Mouse (Mus musculus) heart, postnatal 25 days (tissue): Measurements from ENCODE around the gene Sp140. TPM values are rescaled to one million over a fixed set of nuclear protein-coding genes. Genes with fewer than 3 reads are reported as not detected.
A peak's percentile ranks its signal among the peaks of the same experiment; 100 is the strongest.
"Not testable (repeated sequence)": the region's sequence is repeated elsewhere in the genome, so short reads cannot be mapped to it uniquely, and the experiment has no call there.

Experiments
- DNase-seq: peaks from one replicate; pipeline ENCODE4 v3.0.0; 2022; ENCODE audit warnings: low spot score
- intact Hi-C: fragments of 180-260 bp; cut with DNase I; formaldehyde crosslinking; loops from one replicate; pipeline ENCODE4 v1.15.1; 2025
- total RNA-seq, 2 experiments: library from RNA; stranded (reverse); gene quantifications; 2 replicates each; pipeline ENCODE4 v1.2.3; 2021

The Sp140 gene
- total RNA-seq, result 1 to 10 TPM; 1.7 to 2.9 TPM

DNA sequence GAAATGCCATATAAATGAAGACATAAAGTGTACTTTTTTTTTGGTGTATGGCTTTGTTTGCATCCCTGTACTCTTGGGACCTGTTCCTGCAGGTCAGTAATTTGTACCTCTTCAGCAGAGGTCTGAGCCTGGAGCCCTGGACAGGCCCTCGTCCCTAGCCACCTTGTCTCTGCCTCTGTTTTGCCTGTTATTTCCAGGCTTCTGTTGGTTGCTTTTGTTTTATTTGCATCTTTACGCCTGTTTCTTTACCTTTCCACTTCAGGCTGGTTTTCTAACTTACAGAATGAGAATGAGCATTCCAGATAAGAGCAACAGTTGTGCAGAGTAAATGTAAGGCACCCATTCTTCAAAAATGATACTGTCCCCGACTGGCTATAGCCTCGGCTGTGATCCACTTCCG is at the start of gene Sp140:
Sp140 (plus strand) TSS at position 301 of the 400 bp plus-strand sequence.
- DNase-seq, intact Hi-C loops: not testable (repeated sequence)

DNA sequence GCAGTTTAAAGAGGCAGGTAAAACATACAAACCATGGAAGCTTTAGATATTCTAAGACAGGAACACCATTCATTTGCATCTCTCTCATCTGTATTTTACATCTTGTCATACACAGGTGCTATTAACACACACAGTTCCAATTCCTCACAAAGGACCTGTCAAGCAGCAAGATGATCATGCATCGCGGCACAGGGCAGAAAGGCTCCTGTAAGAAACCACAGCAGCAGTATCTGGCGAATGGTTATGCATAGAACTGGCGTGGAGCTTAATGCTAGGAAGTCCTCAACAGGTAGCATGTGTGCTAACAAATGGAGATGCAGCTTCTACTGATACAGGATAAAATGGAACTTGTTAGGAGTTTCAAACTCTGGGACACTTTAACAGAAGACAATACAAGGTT is 44.9 kb upstream of the Sp140 start:
- intact Hi-C loops, result not testable (repeated sequence)
- peak; percentile 7 for DNase-seq

DNA sequence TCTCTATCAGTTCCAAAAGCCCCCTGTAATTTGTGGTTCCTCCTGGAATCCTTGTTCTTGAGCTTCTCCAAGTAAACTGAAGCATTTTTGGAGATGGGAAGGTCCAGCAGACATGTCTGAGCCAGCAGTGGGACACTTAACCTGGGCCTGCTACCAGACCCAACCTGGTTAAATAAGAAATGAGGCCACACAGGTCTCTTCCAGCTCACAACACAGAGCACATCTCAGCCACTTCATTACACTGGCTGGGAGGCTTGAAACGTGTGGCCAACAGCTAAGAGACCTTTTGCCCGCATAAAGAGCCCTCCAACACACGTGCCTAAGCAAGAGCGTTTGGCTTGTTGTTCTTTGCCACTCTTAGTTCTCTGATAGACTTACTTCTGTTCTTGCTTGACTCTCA is 26.6 kb upstream of the Sp140 start:
- intact Hi-C loops, DNase-seq: not testable (repeated sequence)

DNA sequence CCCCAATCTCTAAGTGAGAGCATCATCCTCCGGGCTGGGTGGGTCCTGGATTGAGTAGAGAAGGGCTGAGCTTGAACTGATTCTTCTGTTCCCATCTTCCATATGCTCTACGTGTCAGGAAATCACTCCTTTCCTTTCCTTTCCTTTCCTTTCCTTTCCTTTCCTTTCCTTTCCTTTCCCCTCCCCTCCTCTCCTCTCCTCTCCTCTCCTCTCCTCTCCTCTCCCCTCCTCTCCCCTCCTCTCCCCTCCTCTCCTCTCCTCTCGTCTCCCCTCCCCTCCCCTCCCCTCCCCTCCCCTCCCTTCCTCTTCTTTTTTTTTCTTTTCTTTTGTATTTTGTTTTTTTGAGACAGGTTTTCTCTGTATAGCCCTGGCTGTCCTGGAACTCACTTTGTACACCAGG is 24.8 kb upstream of the Sp140 start, which contains the start of gene G530012D18Rik:
G530012D18Rik (plus strand) TSS at position 301 of the 400 bp plus-strand sequence.
- DNase-seq, intact Hi-C loops: not testable (repeated sequence)

DNA sequence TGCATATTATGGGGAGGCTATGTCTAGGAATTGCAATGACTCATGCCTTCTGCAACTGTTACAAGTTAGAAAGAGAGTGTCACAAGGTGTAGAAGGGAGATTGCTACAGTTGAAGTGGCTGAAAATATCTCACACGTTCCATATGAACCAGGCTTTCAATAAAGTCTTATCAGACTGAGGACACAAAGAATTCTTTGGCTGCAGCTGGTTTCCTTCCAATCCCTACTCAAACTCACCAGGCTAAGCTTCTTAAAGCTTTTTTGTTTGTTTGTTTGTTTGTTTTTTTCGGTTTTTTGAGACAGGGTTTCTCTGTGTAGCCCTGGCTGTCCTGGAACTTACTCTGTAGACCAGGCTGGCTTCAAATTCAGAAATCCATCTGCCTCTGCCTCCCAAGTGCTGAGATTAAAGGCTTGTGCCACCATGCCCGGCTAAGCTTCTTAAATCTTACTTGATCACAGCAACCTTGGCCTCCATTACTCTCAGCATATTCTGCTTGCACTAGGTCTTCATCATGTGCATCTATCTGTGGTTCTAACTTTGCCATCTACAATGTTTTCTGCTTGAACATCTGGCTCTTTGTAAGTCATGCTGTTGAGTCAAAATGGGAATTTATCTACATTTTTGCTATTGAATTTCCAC is 21.7 kb upstream of the Sp140 start:
- intact Hi-C loops, DNase-seq: not testable (repeated sequence)

DNA sequence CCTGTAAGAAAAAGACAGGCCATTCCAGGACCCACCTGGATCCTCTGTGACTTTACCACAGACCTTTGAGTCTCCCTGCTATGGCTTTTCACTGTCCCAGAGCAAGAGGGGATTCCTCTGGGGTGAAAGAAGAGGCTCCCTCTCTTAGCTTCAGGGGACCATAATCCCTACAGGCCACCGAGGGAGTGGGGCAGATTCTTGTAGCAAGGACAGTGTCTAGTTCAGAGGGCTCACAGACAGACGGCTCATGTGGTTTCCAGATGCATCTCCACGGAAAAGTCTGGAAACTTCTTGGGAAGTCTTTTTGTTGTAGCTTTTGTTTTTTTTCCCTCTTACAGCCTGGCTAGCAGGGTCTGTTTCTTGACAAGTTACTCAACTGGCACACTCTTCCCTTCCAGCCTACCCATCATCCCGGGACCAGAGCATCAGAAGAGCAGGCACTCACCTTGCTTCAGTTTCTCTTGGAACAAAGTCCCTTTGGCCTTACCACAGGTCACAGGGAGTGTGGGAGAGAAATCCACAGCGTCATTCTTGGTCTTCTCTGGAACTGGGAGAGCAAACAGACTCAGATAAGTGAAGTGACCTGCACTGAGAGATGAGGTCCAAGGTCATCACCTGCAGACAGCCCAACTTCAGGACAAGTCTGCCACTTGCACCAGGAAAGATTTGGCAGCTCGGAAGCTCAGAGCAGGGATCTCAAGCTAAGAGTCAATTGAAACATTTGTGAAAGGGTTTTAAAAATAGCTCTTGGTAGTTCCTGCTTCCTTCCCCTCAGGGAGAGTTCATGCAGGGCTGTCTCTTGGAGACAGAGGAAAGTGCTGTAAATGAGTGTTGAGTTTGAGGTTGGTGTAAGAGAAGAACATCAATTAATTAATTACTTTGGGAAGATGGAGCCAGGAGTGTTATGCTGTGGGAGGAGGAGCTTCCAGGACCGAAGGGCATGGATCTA is 20.7 kb upstream of the Sp140 start:
- not testable (repeated sequence) for DNase-seq
- intact Hi-C loops, result loop anchor here (2.0 kb wide), 1 partner anchor 157 kb away; no protein-coding TSS in a partner anchor

DNA sequence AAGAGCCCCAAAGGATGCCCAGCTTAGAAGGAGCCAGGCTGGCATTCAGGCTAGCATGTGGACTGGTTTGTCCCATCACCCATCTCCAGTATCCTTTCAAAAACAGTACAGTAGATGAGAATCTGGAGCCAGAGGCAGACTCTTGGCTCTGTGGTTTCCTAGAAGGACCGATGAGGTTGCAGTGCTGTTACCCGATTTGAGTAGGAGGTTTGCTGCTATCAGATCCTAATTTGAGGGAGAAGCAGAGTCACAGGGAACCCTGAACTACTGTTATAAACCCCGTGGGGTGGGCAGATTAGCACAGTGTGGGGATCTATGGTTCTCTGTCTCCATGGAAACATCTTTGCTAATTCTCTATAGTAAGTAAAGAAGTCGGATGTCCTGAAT is 20.0 kb upstream of the Sp140 start:
- not testable (repeated sequence) for DNase-seq
- intact Hi-C loops, result loop anchor here (2.0 kb wide), 1 partner anchor 157 kb away; no protein-coding TSS in a partner anchor

DNA sequence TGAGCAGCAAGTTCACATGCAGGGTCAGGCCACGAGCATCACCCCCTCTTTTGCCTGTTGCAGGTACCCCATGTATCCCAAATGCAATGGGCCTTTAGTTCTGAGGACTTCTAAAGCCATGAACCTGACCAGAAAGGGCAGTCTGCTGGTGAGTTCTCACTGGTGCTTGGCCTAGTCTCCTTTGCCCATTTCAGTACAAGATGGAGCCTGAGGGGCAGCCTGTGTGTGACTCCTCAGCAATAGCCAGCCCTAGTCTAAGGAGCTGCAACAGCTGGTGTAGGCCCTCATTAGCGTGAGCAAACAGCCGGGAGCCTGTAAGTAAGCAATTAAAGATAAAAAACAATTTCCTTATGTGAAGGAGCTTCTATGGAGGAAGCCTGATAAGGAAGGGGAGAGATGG is 19.6 kb upstream of the Sp140 start:
- not testable (repeated sequence) for DNase-seq
- intact Hi-C loops, result loop anchor here (2.0 kb wide), 1 partner anchor 156 kb away; no protein-coding TSS in a partner anchor

DNA sequence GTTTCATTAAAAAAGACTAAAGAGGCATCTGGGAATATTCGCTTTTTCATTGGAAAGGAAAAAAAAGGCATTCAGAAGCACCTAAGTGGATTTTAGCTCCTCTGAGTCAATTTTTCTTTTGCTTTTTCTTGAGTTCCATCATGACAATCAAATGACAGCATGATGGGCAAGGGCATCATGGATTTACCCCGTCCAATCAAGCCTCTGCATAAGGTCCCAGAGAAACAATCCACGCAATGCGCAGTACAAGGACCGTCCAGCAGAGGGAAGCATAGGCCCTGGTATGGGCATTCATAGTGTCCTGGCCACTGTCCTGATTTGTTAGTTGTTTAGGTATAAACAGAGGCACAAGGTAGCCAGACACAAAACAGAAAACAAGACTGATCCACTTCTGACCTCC is 18.7 kb upstream of the Sp140 start:
- intact Hi-C loops, result loop anchor here (2.0 kb wide), 1 partner anchor 155 kb away; no protein-coding TSS in a partner anchor
- DNase-seq, result not testable (repeated sequence)

DNA sequence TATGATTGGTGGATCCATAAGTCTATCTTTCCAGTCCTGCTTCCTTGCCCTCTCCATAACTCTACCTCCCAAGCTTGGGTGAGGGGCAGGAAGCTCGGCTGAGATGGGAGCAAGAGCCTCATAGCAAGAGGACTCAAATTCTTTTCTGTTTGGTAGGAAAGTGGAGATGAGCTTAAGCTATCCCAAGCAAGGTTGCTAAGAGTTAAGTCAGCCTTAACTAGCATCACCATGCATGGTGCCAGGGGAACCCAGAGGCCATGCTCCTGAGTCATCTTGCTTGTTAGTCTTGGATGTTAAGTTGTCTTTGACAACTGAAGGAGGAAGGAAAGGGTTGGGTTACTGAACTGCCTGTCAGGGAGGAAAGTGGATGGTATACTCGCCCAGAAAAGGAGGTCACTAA is 11.5 kb upstream of the Sp140 start:
- DNase-seq, intact Hi-C loops: not testable (repeated sequence)

DNA sequence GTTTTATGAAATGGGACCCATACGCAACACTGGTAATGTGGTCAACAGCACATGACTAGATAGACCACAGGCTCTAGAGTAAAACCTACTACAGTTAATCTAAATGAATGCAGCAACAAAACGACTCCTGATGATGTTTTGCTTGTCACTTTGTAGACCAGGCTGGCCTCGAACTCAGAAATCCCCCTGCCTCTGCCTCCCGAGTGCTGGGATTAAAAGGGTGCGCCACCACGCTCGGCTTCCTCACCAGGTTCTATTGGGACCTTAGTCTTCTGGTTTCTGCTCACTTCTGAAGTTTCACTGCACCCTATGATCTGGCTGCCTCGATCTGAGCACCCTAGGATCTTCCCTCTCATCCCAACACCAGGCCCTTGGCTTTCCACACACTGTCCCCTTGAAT is 7.7 kb upstream of the Sp140 start:
- DNase-seq, intact Hi-C loops: not testable (repeated sequence)

DNA sequence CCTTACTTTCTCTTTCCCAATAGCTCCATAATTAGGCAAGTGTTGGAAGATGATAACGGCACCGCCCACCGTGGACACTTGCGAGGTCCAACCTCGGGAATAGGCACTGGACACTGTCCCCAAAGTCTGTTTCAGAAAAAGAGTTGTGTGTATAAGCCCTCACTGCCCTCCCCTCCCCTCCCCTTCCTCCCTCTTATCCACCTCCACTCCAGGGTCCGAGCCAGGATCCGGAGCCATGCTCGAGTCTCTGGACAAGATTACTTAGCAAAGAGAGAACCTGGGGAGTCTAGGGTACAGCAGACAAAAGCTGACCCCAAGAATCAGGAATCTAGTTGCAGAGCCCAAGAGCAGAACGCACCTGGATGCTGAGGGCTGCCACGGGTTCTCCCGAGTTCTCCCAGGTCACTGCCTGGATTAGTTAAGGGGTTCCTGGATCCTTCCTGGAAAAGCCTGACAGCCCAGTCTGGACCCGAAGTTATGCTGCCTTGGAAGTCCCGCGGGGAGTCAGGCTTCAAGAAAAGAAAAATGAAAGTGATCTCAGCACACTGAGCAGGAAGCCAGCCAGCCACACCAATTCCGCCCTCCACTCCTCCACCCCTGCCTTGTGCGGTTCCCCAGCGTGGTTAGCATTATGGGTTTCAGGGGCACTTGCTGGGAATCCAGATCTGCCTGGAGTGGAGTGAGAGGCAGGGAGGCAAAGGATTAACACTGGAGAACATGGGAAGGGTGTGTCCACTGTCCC is 1.7 kb upstream of the Sp140 start, which contains the start of gene Sp110:
Sp110 (minus strand) TSS at position 547 of the 742 bp plus-strand sequence.
- intact Hi-C loops, DNase-seq: not testable (repeated sequence)

DNA sequence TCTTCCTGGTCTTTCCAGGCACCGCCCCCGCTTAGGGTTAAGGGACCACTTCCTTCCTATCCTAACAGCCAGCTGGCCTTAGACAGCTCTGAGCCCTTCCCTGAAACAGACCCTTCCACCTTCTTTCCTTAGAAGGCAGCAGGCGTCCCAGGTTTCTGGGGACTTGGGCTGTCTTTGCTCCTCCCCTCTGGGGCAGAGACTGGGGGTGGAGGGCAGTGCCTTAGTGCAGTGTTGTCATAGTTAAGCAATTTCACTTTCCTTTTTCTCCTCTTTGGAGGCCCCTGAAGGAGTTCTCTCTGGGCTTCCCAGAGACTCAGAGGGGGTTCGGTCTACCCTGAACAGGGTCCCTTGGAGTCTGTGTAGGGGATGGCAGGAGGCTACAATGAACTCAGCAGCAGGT is 616 bp downstream of the Sp140 start:
- DNase-seq, intact Hi-C loops: not testable (repeated sequence)

DNA sequence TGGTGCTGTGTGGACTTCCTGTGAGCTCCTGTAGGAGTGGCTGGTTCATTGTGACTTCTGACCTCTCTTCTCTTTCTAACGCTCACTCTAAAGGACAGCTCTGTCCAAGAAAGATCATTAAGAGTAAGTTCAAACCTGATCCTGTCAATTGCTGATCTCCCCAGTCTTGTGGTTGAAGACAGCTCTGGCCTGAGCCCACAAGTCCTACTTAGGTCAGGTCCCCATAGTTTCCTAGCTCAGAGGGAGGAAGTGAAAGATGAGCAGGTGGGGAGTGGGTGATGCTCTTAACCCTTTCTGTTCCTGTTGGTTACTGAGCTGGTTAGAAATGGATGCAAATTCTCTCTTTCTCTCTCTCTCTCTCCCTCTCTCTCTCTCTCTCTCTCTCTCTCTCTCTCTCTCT is 4.2 kb downstream of the Sp140 start:
- DNase-seq, intact Hi-C loops: not testable (repeated sequence)

DNA sequence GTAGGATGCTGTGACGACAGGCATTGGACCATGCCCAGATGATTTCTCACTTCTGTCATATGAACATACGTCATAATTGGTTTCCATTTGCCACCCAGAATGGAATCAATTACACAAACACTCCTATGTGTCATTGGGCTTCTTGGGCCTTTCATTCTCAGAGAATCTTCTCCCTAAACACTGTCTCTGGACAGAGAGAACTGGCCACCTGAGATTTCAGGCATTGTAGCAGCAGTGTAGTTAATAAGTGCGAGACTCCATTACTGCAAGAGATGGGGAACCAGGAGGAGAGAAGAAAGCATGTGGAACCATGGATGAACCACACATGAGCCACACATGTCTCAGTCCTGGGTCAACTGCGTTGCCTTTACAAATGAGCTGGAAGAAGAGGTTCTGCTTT is 8.2 kb downstream of the Sp140 start:
- intact Hi-C loops, DNase-seq: not testable (repeated sequence)

DNA sequence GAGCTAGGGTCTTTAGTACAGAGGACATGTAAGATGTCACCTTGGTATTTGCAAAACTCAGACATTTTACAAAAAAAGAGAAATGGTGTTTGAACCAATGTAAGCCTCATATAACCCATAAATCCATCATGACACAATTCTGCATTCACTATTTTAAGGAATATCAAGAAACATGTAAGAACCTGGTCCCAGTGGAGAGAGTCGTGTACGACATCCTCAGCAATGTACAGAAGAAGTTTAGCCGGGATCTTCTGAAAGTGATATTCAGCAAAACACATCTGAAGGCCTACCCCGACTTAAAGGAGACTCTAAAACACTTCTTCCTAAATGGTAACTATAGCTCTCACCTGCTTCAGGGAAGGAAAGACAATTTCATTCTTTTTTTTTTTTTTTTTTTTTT is 10.4 kb downstream of the Sp140 start:
- DNase-seq, intact Hi-C loops: not testable (repeated sequence)

DNA sequence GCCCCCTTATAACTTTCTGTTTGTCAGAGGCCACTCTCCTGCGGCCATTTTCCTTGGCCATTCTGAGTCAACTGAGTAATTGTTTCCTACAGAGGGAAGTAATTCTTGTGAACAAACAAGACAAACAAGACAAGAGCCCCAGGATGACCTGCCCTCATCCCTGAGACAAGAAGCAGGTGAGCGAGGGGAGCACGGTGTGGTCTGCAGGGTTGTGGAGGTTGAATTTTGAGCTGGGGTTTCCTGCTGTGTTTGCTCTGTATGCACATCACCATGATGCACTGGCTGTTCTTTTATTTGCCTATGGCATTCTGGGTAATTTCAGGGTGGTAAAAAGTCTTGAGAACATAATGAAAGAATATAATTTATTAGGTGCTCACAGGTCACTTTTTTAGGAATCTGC is 14.9 kb downstream of the Sp140 start:
- intact Hi-C loops, DNase-seq: not testable (repeated sequence)

DNA sequence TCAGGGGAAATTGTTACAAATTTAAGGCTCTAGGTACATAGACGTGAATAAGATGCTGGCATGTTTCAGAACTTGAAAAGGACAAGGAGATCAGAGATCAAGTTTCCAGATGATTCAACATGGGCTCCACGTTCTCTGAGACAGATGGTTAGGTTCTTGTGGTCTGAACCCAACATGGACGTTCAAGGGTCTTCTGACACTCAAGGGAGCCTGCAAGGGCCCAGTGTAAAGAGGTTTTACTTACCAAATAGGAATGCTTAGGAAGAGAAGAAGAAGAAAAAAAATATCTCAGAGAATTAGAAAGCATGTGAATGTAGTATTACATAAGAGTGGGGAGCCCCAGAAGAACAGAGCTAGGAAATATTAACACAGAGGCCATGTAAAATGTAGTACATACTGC is 15.6 kb downstream of the Sp140 start:
- DNase-seq, intact Hi-C loops: not testable (repeated sequence)

DNA sequence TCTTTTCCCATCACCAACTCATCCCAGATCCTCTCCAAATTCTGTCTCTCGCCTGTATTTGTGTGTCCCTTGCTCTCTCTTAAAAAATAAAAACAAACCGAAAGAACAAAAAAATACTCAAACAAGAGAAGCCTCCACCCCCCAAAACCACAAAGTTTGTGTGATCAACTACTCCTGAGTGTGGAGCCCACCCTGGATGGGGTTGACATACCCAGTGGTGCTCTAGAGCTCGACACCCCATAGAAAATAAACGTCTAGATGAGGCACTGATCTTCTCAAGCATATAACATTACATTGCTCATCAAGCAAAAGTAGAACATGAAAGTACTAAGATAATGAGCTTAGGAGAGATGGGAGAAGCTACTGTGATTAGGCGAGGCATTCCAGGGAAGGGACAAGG is 17.0 kb downstream of the Sp140 start:
- DNase-seq, intact Hi-C loops: not testable (repeated sequence)

DNA sequence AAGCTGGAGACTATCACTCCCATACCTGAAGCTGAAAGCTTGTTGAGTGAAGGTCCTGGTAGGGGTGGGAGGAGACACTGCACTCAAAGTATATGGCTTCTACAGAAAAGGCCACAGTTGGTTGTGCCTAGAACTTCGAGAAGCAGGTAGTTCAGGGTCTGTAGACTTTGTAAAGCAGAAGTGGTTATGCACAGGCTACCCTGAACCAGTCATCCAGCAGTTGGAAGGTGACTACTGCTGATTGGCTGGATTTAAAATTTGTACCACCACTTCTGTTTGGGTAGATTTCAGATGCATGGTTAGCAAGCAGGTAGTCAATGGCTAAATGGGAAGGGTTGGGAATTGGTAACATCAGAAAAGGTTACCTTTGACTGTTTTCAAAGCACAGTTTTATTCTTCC is 18.5 kb downstream of the Sp140 start:
- intact Hi-C loops, DNase-seq: not testable (repeated sequence)
